Mouse (Mus musculus): ENCODE data around the gene Galc. TPM values are rescaled to one million over a fixed set of nuclear protein-coding genes. Genes with fewer than 3 reads are reported as not detected.
A peak's percentile ranks its signal among the peaks of the same experiment; 100 is the strongest.

The Galc gene
- total RNA-seq, 4 experiments from 2014 or later, result 23.4 to 27.2 (median 25.1) TPM

DNA sequence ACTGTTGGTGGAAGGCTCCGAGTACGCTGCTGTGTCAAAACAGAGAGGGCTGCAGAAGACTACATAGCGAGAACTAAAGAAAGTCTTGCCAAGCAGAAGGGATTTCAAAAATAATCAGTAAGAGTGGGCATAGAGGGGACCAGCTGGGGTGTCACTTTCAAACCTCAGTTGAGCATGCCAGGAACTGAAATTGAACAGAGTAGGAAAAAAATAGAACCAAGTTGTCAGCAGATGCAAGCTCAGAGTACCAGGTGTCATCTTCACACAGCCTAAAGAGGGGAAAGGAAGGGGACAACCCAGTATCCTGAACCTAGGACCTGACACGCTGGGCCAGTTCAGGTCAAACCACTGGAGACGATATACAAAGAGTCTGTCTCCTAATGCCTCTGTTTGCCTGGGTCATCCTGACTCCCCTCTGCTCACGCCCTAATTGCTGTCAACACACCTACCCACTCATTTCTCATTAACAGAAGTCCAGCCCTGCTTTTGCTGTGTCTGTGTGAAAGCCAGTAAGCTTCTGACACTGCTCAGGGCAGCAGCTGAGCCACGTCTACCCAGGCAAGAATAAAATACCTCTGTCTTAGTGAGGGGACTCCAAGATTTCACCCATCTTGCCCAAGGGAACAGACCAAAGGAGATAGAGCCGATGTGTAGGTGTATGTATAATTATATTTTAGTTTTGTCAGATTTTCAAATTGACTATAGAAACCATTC, 71.9 kb downstream of the Galc start:
- peak in 1 of 2 experiments; percentile 72 for DNase-seq (ENCODE audit: low spot score in 2 of 2)

- DNase-seq (ENCODE audit: low spot score in 2 of 2), result peak; percentile 41 to 63
Observed at GRCm38 (mm10) chr12:98181729-98182128, 77.5 kb downstream of the Galc start.

GRCm38 (mm10) chr12:98180807-98181206, 78.5 kb downstream of the Galc start:
- no peak for DNase-seq (ENCODE audit: low spot score in 2 of 2)

DNA sequence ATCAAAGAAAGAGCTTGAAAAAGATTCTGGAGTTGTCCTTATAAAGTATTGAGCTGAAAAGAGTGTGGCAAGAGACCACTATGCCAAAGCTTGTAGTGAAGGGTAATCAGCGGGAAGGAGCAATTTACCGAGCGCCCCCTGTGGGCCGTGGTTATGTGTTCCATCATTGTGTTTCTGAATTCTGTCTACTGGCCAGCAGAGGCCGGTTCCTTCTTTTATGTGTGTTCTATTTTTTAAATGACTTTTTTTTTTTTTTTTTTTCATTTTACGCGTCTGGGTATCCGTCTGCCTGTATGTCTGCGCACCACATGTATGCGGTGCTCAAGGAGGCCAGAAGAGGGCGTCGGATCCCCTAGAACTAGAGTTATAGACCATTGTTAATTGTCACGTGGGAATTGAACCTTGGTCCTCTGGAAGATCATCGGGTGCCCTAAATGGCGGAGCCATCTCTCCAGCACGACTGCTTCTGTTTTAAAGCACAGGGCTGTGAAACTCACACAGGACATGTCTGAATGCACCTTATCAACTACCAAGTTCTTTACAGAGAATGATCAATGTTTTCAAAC, 78.9 kb downstream of the Galc start:
- DNase-seq (ENCODE audit: low spot score in 2 of 2), result no peak

GRCm38 (mm10) chr12:98179496-98179895, 79.8 kb downstream of the Galc start:
- DNase-seq (ENCODE audit: low spot score in 2 of 2), result no peak

GRCm38 (mm10) chr12:98176632-98177031, 82.6 kb downstream of the Galc start:
- DNase-seq (ENCODE audit: low spot score in 2 of 2), result no peak

- no peak for DNase-seq (ENCODE audit: low spot score in 2 of 2)
Observed at GRCm38 (mm10) chr12:98161901-98162300, 97.4 kb downstream of the Galc start.

DNA sequence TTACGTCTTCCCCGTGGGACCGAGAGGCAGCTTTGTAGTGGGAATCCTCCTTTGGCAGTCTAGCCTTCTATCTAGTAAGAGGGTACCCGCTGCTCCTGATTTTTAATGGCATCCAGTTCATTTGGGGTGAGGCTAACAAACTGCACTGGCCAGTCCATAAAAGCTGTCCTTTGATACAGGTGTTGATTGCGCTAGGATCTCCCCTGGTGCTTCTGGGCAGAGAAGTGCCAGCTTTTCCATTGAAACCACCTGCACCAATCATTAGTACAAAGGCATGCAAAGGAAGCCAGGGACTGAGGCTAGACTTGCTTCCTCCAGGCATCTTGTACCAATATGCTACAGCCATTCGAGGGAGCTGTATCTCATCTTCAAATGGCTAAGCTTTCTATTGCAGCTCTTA, 98.4 kb downstream of the Galc start:
- no peak for DNase-seq (ENCODE audit: low spot score in 2 of 2)

Other genes with a start within 250 kb of the Galc start
- gene Gpr65, start 9.2 kb upstream of the Galc start, total RNA-seq (2022), result under 1 TPM in 3 of 4 experiments, not detected in 1; 0.17 to 0.98 (median 0.95) TPM